Comparison of ENCODE assay signal across 24 mouse cellular contexts in the genomic region with DNA sequence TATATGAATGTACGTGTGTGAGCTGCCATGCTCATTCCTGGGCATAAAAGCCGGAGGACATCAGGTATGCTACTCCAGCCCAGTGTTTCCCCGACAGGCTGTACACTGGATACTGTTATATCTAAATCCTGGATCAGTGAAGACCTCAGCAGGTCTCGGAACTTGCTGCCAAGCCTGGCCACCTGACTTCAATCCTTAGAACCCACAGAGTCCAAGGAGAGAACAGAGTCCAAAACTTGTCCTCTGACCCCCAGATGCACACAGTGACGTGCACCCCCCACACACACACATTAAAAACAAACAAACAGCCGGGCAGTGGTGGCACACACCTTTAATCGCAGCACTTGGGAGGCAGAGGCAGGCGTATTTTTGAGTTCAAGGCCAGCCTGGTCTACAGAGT. TPM values are rescaled to one million over a fixed set of nuclear protein-coding genes. Genes with fewer than 3 reads are reported as not detected.
DNase-seq lines count a peak whose midpoint lies in the region; ATAC-seq and TF ChIP-seq lines count a peak whose summit lies in the region.
"Had no signal": no experiment of that assay in that cellular context is flagged by ENCODE, and none has a peak within 500 bp of the region (broad histone marks: within the 10 kb centered on the region; RNA-seq: fewer than 3 reads in every experiment).

No protein-coding gene starts in this region.

- H3K9me3 ChIP-seq in liver, embryonic 11.5 days (ENCODE audit: control insufficient read depth, low read length), result no peaks in the 10 kb centered on the region; the same call in 1 of the 2 replicates
- H3K9me3 ChIP-seq in kidney, postnatal 0 days (replicated peaks; ENCODE audit: low read length), result no peaks in the 10 kb centered on the region
- H3K9me3 ChIP-seq: heart, embryonic 15.5 days had no signal

- intact Hi-C loops in left cerebral cortex, postnatal 36 days (cut with DNase I), result no loop called here

- H3K4me2 ChIP-seq in liver, embryonic 11.5 days, result no peak overlapping the region
- H3K4me2 ChIP-seq in kidney, postnatal 0 days (ENCODE audit: low read length), result no peak overlapping the region
- H3K4me2 ChIP-seq: embryonic facial prominence, embryonic 12.5 days; forebrain, embryonic 12.5 days; heart, embryonic 11.5 days; heart, embryonic 15.5 days had no signal

- no peak overlapping the region for H3K4me3 ChIP-seq in liver, adult 2 months (ENCODE audit: insufficient read depth, low read depth, low read length)
- no peak overlapping the region for H3K4me3 ChIP-seq in liver, embryonic 11.5 days (ENCODE audit: low read depth, low read length)
- no peak overlapping the region for H3K4me3 ChIP-seq in kidney, postnatal 0 days (replicated peaks; ENCODE audit: low read depth, low read length)
- H3K4me3 ChIP-seq: embryonic facial prominence, embryonic 12.5 days; forebrain, embryonic 12.5 days; heart, adult 2 months; heart, embryonic 15.5 days had no signal

- 30% methylated on average over 8 of the region's 8 CpGs for WGBS in liver, adult 2 months
- WGBS in liver, embryonic 11.5 days, result 95% methylated on average over 8 of the region's 8 CpGs
- WGBS in kidney, postnatal 0 days, result 86% methylated on average over 8 of the region's 8 CpGs

- H3K9ac ChIP-seq in liver, adult 2 months (ENCODE audit: low read depth, low read length), result no peak overlapping the region
- no peak overlapping the region for H3K9ac ChIP-seq in liver, embryonic 11.5 days (ENCODE audit: low read depth, low read length)
- H3K9ac ChIP-seq in kidney, postnatal 0 days (ENCODE audit: low read depth, low read length), result no peak overlapping the region
- H3K9ac ChIP-seq: embryonic facial prominence, embryonic 12.5 days; forebrain, embryonic 12.5 days; heart, embryonic 15.5 days had no signal

- H3K36me3 ChIP-seq in liver, adult 2 months (ENCODE audit: control insufficient read depth, insufficient read depth, low read length), result peaks cover 3% of the 10 kb centered on the region; the same call in 1 of the 2 replicates
- H3K36me3 ChIP-seq in liver, embryonic 11.5 days (ENCODE audit: control insufficient read depth, insufficient read depth, low read length), result peaks cover 34% of the 10 kb centered on the region
- H3K36me3 ChIP-seq in kidney, postnatal 0 days (ENCODE audit: insufficient read depth, low read length), result peaks cover 32% of the 10 kb centered on the region; the same call in 1 of the 2 replicates

- peak; percentile 80 for DNase-seq in kidney, adult 11 months
- no peak for DNase-seq in kidney, postnatal 4 days
- DNase-seq in liver, adult 2 months (ENCODE audit: extremely low read depth, low read depth, low spot score), result peak; percentile 74
- DNase-seq in liver, embryonic 11.5 days (ENCODE audit: low spot score), result no peak
- no peak for DNase-seq in kidney, postnatal 0 days (ENCODE audit: low spot score)
- DNase-seq in kidney, postnatal 36 days, result peak; percentile 78 to 85
- DNase-seq in MN1 (ENCODE audit: low spot score), result no peak
- DNase-seq in left cerebral cortex, postnatal 36 days (ENCODE audit: low spot score in 2 of 2), result no peak
- DNase-seq: adrenal gland, postnatal 14 days; cerebellum, adult 11-12 months; cerebellum, adult 9-10 months; cerebellum, postnatal 25 days; gastrocnemius, postnatal 14 days; heart, adult 2 months; heart, postnatal 14 days had no signal

- no peak for ATAC-seq in liver, embryonic 11.5 days (replicated peaks; ENCODE audit: low FRiP score)
- ATAC-seq in kidney, postnatal 0 days (replicated peaks; ENCODE audit: low FRiP score, low read depth), result peak; percentile 30; the same call in 1 of the 2 replicates
- ATAC-seq: activated CD4-positive, CD25-positive, alpha-beta regulatory T cell, adult 4 months; forebrain, embryonic 16.5 days; Patski had no signal

- TF ChIP-seq CTCF in liver, adult 2 months (IDR thresholded peaks at IDR 0.05; ENCODE audit: low read depth, low read length), result no peak
- TF ChIP-seq CTCF in kidney, postnatal 0 days (IDR thresholded peaks at IDR 0.05; ENCODE audit: low read depth), result no peak

- peaks cover 19% of the 10 kb centered on the region; the same call in 1 of the 2 replicates for H3K79me2 ChIP-seq in liver, adult 2 months (ENCODE audit: control insufficient read depth, insufficient read depth, low read length)

- peaks cover 4% of the 10 kb centered on the region for H3K4me1 ChIP-seq in liver, adult 2 months (ENCODE audit: control insufficient read depth, insufficient read depth, low read length)
- H3K4me1 ChIP-seq in liver, embryonic 11.5 days (replicated peaks; ENCODE audit: control insufficient read depth, insufficient read depth, low read length), result peaks cover 25% of the 10 kb centered on the region
- peaks cover 8% of the 10 kb centered on the region for H3K4me1 ChIP-seq in kidney, postnatal 0 days (replicated peaks; ENCODE audit: insufficient read depth, low read length)

- peak overlapping the region; percentile 6; the same call in 1 of the 2 replicates for H3K27ac ChIP-seq in liver, adult 2 months (replicated peaks; ENCODE audit: insufficient read depth, low read depth, low read length)
- no peak overlapping the region for H3K27ac ChIP-seq in liver, embryonic 11.5 days (ENCODE audit: low read depth, low read length)
- H3K27ac ChIP-seq in kidney, postnatal 0 days, result no peak overlapping the region
- H3K27ac ChIP-seq: embryonic facial prominence, embryonic 12.5 days; forebrain, embryonic 12.5 days; heart, adult 2 months; heart, embryonic 15.5 days had no signal

- no peak for TF ChIP-seq POLR2A in liver, adult 2 months (IDR thresholded peaks at IDR 0.05; ENCODE audit: extremely low read depth, insufficient read depth, low read length)

- H3K27me3 ChIP-seq in liver, adult 2 months (ENCODE audit: control insufficient read depth, insufficient read depth, low read length), result no peaks in the 10 kb centered on the region
- no peaks in the 10 kb centered on the region for H3K27me3 ChIP-seq in liver, embryonic 11.5 days (replicated peaks; ENCODE audit: control insufficient read depth, insufficient read depth, low read length)
- H3K27me3 ChIP-seq in kidney, postnatal 0 days (ENCODE audit: insufficient read depth, low read length), result no peaks in the 10 kb centered on the region
- H3K27me3 ChIP-seq: embryonic facial prominence, embryonic 12.5 days; forebrain, embryonic 12.5 days; heart, embryonic 15.5 days; Patski had no signal

RNA-seq across cellular contexts. Expression of a gene that starts 4.5 kb away (rescaled TPM):
- 25.0 and 25.6 TPM in 2 replicates for total RNA-seq in liver, adult 2 months (2014; rRNA removed)
- 82.3 and 84.2 TPM in 2 replicates for polyA plus RNA-seq in liver, adult 2 months (2012; rRNA removed)
- 2.9 and 3.1 TPM in 2 replicates for polyA plus RNA-seq in liver, embryonic 11.5 days (2014; fragmentation: Nextera tagmentation; extraction: Ambion mirVana)
- polyA plus RNA-seq in kidney, postnatal 0 days (2015; fragmentation: Nextera tagmentation; extraction: Ambion mirVana), result 15.3 and 17.1 TPM in 2 replicates
- 100 to 1,000 TPM; 135 to 140 TPM for total RNA-seq in left cerebral cortex, postnatal 36 days (2021)

RNA-seq across cellular contexts. Expression of a gene that starts 9.7 kb away (rescaled TPM):
- 0.40 and 0.83 TPM in 2 replicates for total RNA-seq in liver, adult 2 months (2014; rRNA removed)
- polyA plus RNA-seq in liver, adult 2 months (2012; rRNA removed), result 0.93 and 1.3 TPM in 2 replicates
- 2.3 and 2.4 TPM in 2 replicates for polyA plus RNA-seq in liver, embryonic 11.5 days (2014; fragmentation: Nextera tagmentation; extraction: Ambion mirVana)
- 0.17 and 0.34 TPM in 2 replicates for polyA plus RNA-seq in kidney, postnatal 0 days (2015; fragmentation: Nextera tagmentation; extraction: Ambion mirVana)
- 1 to 10 TPM; 1.2 to 1.3 TPM for total RNA-seq in left cerebral cortex, postnatal 36 days (2021)
- polyA plus RNA-seq: forebrain, embryonic 16.5 days had no signal

RNA-seq across cellular contexts. Expression of a gene that starts 10.0 kb away (rescaled TPM):
- total RNA-seq in liver, adult 2 months (2014; rRNA removed), result 31.2 and 40.1 TPM in 2 replicates
- 60.2 and 61.6 TPM in 2 replicates for polyA plus RNA-seq in liver, adult 2 months (2012; rRNA removed)
- polyA plus RNA-seq in liver, embryonic 11.5 days (2014; fragmentation: Nextera tagmentation; extraction: Ambion mirVana), result 133 and 142 TPM in 2 replicates
- 164 and 167 TPM in 2 replicates for polyA plus RNA-seq in kidney, postnatal 0 days (2015; fragmentation: Nextera tagmentation; extraction: Ambion mirVana)
- total RNA-seq in left cerebral cortex, postnatal 36 days (2021), result 10 to 100 TPM; 52.6 to 54.1 TPM

RNA-seq across cellular contexts. Expression of a gene that starts 36.9 kb away (rescaled TPM):
- total RNA-seq in liver, adult 2 months (2014; rRNA removed), result 4.9 and 5.3 TPM in 2 replicates
- polyA plus RNA-seq in liver, adult 2 months (2012; rRNA removed), result 18.0 and 24.8 TPM in 2 replicates
- polyA plus RNA-seq in liver, embryonic 11.5 days (2014; fragmentation: Nextera tagmentation; extraction: Ambion mirVana), result 33.4 and 45.5 TPM in 2 replicates
- polyA plus RNA-seq in kidney, postnatal 0 days (2015; fragmentation: Nextera tagmentation; extraction: Ambion mirVana), result 33.5 and 35.1 TPM in 2 replicates
- total RNA-seq in left cerebral cortex, postnatal 36 days (2021), result 100 to 1,000 TPM in 1 of 2 experiments, 10 to 100 TPM in 1; 65.1 to 110 TPM

RNA-seq across cellular contexts. Expression of a gene that starts 49.8 kb away (rescaled TPM):
- total RNA-seq in liver, adult 2 months (2014; rRNA removed), result not detected in 2 replicates
- not detected in 2 replicates for polyA plus RNA-seq in liver, adult 2 months (2012; rRNA removed)
- not detected in 2 replicates for polyA plus RNA-seq in liver, embryonic 11.5 days (2014; fragmentation: Nextera tagmentation; extraction: Ambion mirVana)
- polyA plus RNA-seq in kidney, postnatal 0 days (2015; fragmentation: Nextera tagmentation; extraction: Ambion mirVana), result not detected in 2 replicates
- under 1 TPM; 0.68 to 0.94 TPM for total RNA-seq in left cerebral cortex, postnatal 36 days (2021)
- total RNA-seq: gastrocnemius, adult 18-20 months; gastrocnemius, postnatal 14 days; heart, adult 2 months; heart, postnatal 14 days; hematopoietic stem cell, adult 5-6 weeks had no signal
- polyA plus RNA-seq: activated CD4-positive, CD25-positive, alpha-beta regulatory T cell, adult 4 months; forebrain, embryonic 12.5 days; heart, embryonic 11.5 days; heart, embryonic 15.5 days had no signal

Comparison
In these comparisons a context has a peak if more than half of its experiments do, and no peak if none do; other contexts are left out.
1. DNase-seq: peak in kidney, adult 11 months (single experiment), liver, adult 2 months (single experiment) and kidney, postnatal 36 days (2 of 2); none in kidney, postnatal 4 days (0 of 2), liver, embryonic 11.5 days (single experiment), kidney, postnatal 0 days (single experiment), MN1 (single experiment) and left cerebral cortex, postnatal 36 days (0 of 2).